Mouse (Mus musculus) neural tube, embryonic 15.5 days (tissue): Measurements from ENCODE around the gene Cxcl9. TPM values are rescaled to one million over a fixed set of nuclear protein-coding genes. Genes with fewer than 3 reads are reported as not detected.

Experiments
- polyA plus RNA-seq: library from polyadenylated mRNA; unstranded; fragments of >200 nt; fragmentation: Nextera tagmentation; extraction: Ambion mirVana; gene quantifications from 2 replicates; pipeline ENCODE4 v1.2.1, GENCODE M21; 2015

Gene Cxcl9
- polyA plus RNA-seq, 1 experiment from 2014 or later = not detected

Other genes starting within 250 kb of the Cxcl9 start
- gene G3bp2, start 244.4 kb downstream of the Cxcl9 start, polyA plus RNA-seq = 325 and 357 TPM in 2 replicates
- 36.5 and 37.9 TPM in 2 replicates for gene Uso1, start 190.1 kb downstream of the Cxcl9 start, polyA plus RNA-seq
- gene U90926, start 112.7 kb downstream of the Cxcl9 start, polyA plus RNA-seq = not detected in 2 replicates
- 0.50 TPM in 1 of 2 replicates, not detected in the other for gene Ppef2, start 71.8 kb downstream of the Cxcl9 start, polyA plus RNA-seq
- 20.6 and 22.7 TPM in 2 replicates for gene Naaa, start 49.9 kb downstream of the Cxcl9 start, polyA plus RNA-seq
- 27.8 and 34.8 TPM in 2 replicates for gene Sdad1, start 17.6 kb downstream of the Cxcl9 start, polyA plus RNA-seq
- 9.5 and 10.6 TPM in 2 replicates for gene Art3, start 3.7 kb upstream of the Cxcl9 start, polyA plus RNA-seq
- gene Cxcl10, start 20.8 kb upstream of the Cxcl9 start, polyA plus RNA-seq = 0.18 and 10.9 TPM in 2 replicates
- gene Nup54, start 107.1 kb upstream of the Cxcl9 start, polyA plus RNA-seq = 49.2 and 50.6 TPM in 2 replicates
- gene Scarb2, start 178.8 kb upstream of the Cxcl9 start, polyA plus RNA-seq = 21.2 and 21.3 TPM in 2 replicates
- 1.2 and 1.8 TPM in 2 replicates for gene Fam47e, start 227.0 kb upstream of the Cxcl9 start, polyA plus RNA-seq